Mouse (Mus musculus) ES-Bruce4 (cell line): ENCODE measurements around the gene Gm28048.

Experiments used
- CTCF ChIP-seq: IDR thresholded peaks from one replicate; pipeline ENCODE4 v1.8.1; 2011; ENCODE audit warnings: low read depth, low read length
- EP300 ChIP-seq: IDR thresholded peaks from 2 replicates; pipeline ENCODE4 v1.6.1; 2011; ENCODE audit warnings: low read depth, low read length; ENCODE audit not compliant: insufficient read depth
- POLR2A ChIP-seq: IDR thresholded peaks from one replicate; pipeline ENCODE4 v1.8.1; 2011; ENCODE audit warnings: low read length; ENCODE audit not compliant: insufficient read depth

DNA sequence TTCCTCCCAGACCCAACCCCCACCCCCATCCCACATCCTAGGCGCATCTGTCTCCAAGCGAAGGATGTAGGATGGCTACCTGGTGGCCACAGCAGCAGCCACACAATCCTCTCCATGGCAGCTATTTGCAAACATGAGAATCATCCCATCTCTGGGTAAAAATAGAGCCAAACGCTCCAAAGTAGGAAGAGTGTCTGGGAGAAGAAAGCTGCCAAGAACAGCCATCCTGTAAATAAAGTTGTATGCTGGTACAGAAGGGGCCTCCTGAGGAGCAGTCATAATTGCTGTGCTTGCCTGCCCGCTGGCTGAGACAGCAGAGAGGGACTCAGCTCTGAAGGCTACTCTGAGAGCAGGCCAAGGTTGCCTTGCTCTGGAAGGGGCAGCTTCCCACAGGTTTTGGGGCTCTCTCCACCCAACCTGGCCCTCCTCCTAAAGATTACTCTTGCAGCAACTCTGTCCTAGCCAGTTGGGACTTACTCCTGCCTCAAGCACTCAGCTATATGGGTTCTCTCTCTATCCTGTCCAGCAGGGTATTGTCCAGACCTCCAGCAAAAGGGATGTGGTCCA is 154.3 kb downstream of the Gm28048 start:
- no peak for TF ChIP-seq CTCF
- no peak for TF ChIP-seq POLR2A
- TF ChIP-seq EP300 = no peak
